ENCODE assay signal across 28 mouse cellular contexts in the genomic region with DNA sequence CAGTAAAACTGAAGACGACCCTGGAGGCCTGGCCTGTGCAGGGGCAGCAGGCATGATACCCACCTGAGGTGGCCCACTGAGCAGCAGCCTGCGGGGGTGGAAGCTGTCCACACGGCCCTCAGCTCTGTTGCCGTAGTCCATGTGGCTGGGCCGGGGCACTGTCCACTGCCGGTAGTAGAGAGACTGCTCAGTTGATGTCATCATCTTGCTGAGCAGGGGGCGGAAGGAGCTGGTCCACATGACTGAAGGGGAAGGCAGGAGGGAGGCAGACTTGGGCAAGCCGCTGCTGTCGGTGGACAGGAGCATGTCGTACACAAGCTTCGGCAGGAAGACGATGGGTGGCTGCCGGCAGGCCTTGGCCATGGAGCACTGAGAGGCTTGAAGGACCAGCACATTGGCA. TPM values are rescaled to one million over a fixed set of nuclear protein-coding genes. Genes with fewer than 3 reads are reported as not detected.
"Had no signal": no experiment of that assay in that cellular context is flagged by ENCODE, and none has a peak within 500 bp of the region (broad histone marks: within the 10 kb centered on the region; RNA-seq: fewer than 3 reads in every experiment).

No protein-coding gene starts in this region.

- H3K4me2 ChIP-seq: liver, embryonic 15.5 days; lung, embryonic 14.5 days; midbrain, embryonic 12.5 days; neural tube, embryonic 13.5 days; neural tube, embryonic 15.5 days had no signal

- H3K4me3 ChIP-seq: liver, embryonic 15.5 days; midbrain, embryonic 10.5 days; midbrain, embryonic 12.5 days; myocyte; neural tube, embryonic 13.5 days; neural tube, embryonic 15.5 days had no signal

- H3K27ac ChIP-seq: liver, embryonic 15.5 days; macrophage; midbrain, embryonic 10.5 days; midbrain, embryonic 12.5 days; neural tube, embryonic 13.5 days; neural tube, embryonic 15.5 days had no signal

- H3K27me3 ChIP-seq: liver, embryonic 15.5 days; midbrain, embryonic 12.5 days; neural tube, embryonic 13.5 days; neural tube, embryonic 15.5 days had no signal

- ATAC-seq: liver, postnatal 0 days; midbrain, embryonic 16.5 days had no signal

- H3K9me3 ChIP-seq: liver, embryonic 15.5 days; midbrain, embryonic 10.5 days; midbrain, embryonic 12.5 days; neural tube, embryonic 13.5 days; neural tube, embryonic 15.5 days had no signal

- H3K36me3 ChIP-seq: neural tube, embryonic 15.5 days had no signal

- H3K9ac ChIP-seq: liver, embryonic 15.5 days; liver, postnatal 0 days; lung, embryonic 14.5 days; midbrain, embryonic 12.5 days; neural tube, embryonic 13.5 days; neural tube, embryonic 15.5 days had no signal

- DNase-seq: liver, postnatal 0 days; lung, embryonic 14.5 days; lung, postnatal 10 days; lung, postnatal 36 days; midbrain, embryonic 14.5 days; retina, postnatal 1 day; right cerebral cortex, adult 18-20 months; right cerebral cortex, postnatal 25 days; right cerebral cortex, postnatal 4 days; spleen, adult 18-20 months; thymus, adult 18-20 months; thymus, postnatal 14 days; thymus, postnatal 36 days had no signal

- H3K4me1 ChIP-seq: liver, embryonic 15.5 days; midbrain, embryonic 10.5 days; midbrain, embryonic 12.5 days; neural tube, embryonic 13.5 days; neural tube, embryonic 15.5 days had no signal

RNA-seq across cellular contexts. Expression of a gene that starts 43.0 kb away (rescaled TPM):
- total RNA-seq: megakaryocyte, adult 5-6 weeks; megakaryocyte-erythroid progenitor cell, adult 5-6 weeks had no signal
- polyA plus RNA-seq: liver, embryonic 15.5 days; liver, postnatal 0 days; lung, embryonic 14.5 days; macrophage; midbrain, embryonic 10.5 days; midbrain, embryonic 12.5 days; myocyte; neural tube, embryonic 11.5 days; small intestine, adult 2 months; stomach, embryonic 14.5 days; stomach, embryonic 16.5 days; thymus, postnatal 0 days had no signal
